In the genomic region with DNA sequence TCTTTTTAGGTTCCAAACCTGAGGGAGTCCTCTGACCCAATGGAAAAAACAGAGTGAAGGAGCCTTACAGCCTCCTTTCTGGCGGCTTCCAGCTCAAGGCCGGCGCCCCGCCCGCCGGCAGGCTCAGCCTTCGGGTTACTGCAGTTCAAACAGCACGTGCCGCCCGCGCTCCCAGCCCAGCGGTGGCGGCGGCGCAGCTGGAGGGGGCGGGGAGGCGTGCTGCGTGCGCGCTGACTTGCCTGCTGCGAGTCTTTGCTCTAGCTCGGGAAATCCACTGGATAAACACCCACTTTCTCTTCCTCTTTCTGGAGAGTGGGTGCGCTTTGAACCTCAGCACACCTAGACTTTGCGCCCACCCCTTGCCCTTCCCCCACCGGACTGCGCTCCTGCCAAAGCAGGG, we compare ENCODE assay signal across 8 mouse cellular contexts. TPM values are rescaled to one million over a fixed set of nuclear protein-coding genes. Genes with fewer than 3 reads are reported as not detected.
DNase-seq lines count a peak whose midpoint lies in the region; ATAC-seq and TF ChIP-seq lines count a peak whose summit lies in the region.

No protein-coding gene starts in this region.

- peaks cover 2 to 15% of the 10 kb centered on the region in 2 experiments; a peak in 2 of 4 replicates for H3K4me1 ChIP-seq in ES-E14 (ENCODE audit: control insufficient read depth in 2 of 2, insufficient read depth in 2 of 2, low read length in 2 of 2, poor library complexity in 1 of 2)
- H3K4me1 ChIP-seq in brown adipose tissue, adult 24 weeks (ENCODE audit: control insufficient read depth, insufficient read depth, insufficient read length, low read length): peaks cover 14% of the 10 kb centered on the region; the same call in 1 of the 2 replicates
- peaks cover 44% of the 10 kb centered on the region for H3K4me1 ChIP-seq in hindbrain, embryonic 16.5 days (ENCODE audit: control insufficient read depth, insufficient read depth, low read depth, low read length)
- H3K4me1 ChIP-seq in limb, embryonic 12.5 days (replicated peaks): peaks cover 74% of the 10 kb centered on the region
- peaks cover 39% of the 10 kb centered on the region for H3K4me1 ChIP-seq in midbrain, embryonic 11.5 days (ENCODE audit: control insufficient read depth, insufficient read depth, low read length)
- H3K4me1 ChIP-seq in stomach, postnatal 0 days (replicated peaks; ENCODE audit: control insufficient read depth, insufficient read depth): peaks cover 22% of the 10 kb centered on the region

- H3K4me3 ChIP-seq in ES-E14 (ENCODE audit: insufficient read depth in 1 of 2, low read depth in 1 of 2, low read length in 2 of 2, poor library complexity in 1 of 2, severe bottlenecking in 1 of 2): peak overlapping the region; percentile 22 to 31; a peak in 2 of 4 replicates
- H3K4me3 ChIP-seq in brown adipose tissue, adult 24 weeks (ENCODE audit: insufficient read depth, low read depth, low read length): peak overlapping the region; percentile 62
- peak overlapping the region; percentile 53 for H3K4me3 ChIP-seq in hindbrain, embryonic 16.5 days (ENCODE audit: low read length)
- H3K4me3 ChIP-seq in limb, embryonic 12.5 days (replicated peaks): peak overlapping the region; percentile 76
- peak overlapping the region; percentile 9; the same call in 1 of the 2 replicates for H3K4me3 ChIP-seq in midbrain, embryonic 11.5 days (ENCODE audit: low read depth, low read length)
- peak overlapping the region; percentile 45 for H3K4me3 ChIP-seq in stomach, postnatal 0 days (ENCODE audit: low read depth, low read length)

- intact Hi-C loops in gastrocnemius, postnatal 14 days (cut with DNase I; ENCODE audit: low total_unique reads): loop anchor here (5.0 kb wide), 1 partner anchor 486 kb away; no protein-coding TSS in a partner anchor

- WGBS in hindbrain, embryonic 16.5 days: under 1% methylated on average over 26 of the region's 26 CpGs
- under 1% methylated on average over 26 of the region's 26 CpGs for WGBS in limb, embryonic 12.5 days
- WGBS in midbrain, embryonic 11.5 days: under 1% methylated on average over 25 of the region's 26 CpGs
- WGBS in stomach, postnatal 0 days: 0% methylated on average over 25 of the region's 26 CpGs

- TF ChIP-seq CTCF in stomach, postnatal 0 days (IDR thresholded peaks at IDR 0.05; ENCODE audit: low read depth): no peak; the same call in 1 of the 2 replicates

- H3K9ac ChIP-seq in ES-E14 (ENCODE audit: insufficient read depth, low read depth, low read length, poor library complexity, severe bottlenecking): no peak overlapping the region
- peak overlapping the region; percentile 49 for H3K9ac ChIP-seq in hindbrain, embryonic 16.5 days (ENCODE audit: low read depth, low read length)
- H3K9ac ChIP-seq in limb, embryonic 12.5 days (replicated peaks): peak overlapping the region; percentile 93
- H3K9ac ChIP-seq in midbrain, embryonic 11.5 days (ENCODE audit: low read length): no peak overlapping the region
- 0 out of 2 replicates have a peak overlapping the region, but pooled peaks have one; percentile 8 for H3K9ac ChIP-seq in stomach, postnatal 0 days (ENCODE audit: low read length)

- peak; percentile 27 for TF ChIP-seq EP300 in stomach, postnatal 0 days (optimal IDR thresholded peaks at IDR 0.05)

- ATAC-seq in hindbrain, embryonic 16.5 days: 0 out of 2 replicates have a peak, but pooled peaks have one; percentile 16
- ATAC-seq in limb, embryonic 12.5 days (ENCODE audit: insufficient number of reproducible peaks, insufficient read depth, low FRiP score, low TSS enrichment, low read depth): peak; percentile 5; the same call in 1 of the 2 replicates
- ATAC-seq in midbrain, embryonic 11.5 days (ENCODE audit: low FRiP score): peak; percentile 57
- peak; percentile 76 for ATAC-seq in stomach, postnatal 0 days (ENCODE audit: low FRiP score, low TSS enrichment)

- DNase-seq in ES-E14 (ENCODE audit: low read depth, low spot score): no peak
- DNase-seq in gastrocnemius, postnatal 14 days: peak; percentile 85
- DNase-seq in midbrain, embryonic 11.5 days (ENCODE audit: low spot score, missing footprints): peak; percentile 96
- DNase-seq in stomach, postnatal 0 days (ENCODE audit: low spot score): peak; percentile 88
- DNase-seq in cerebellum, adult 8-10 months: no peak

- H3K27me3 ChIP-seq in hindbrain, embryonic 16.5 days (replicated peaks; ENCODE audit: control insufficient read depth, insufficient read depth, low read length): peaks cover 50% of the 10 kb centered on the region
- H3K27me3 ChIP-seq in limb, embryonic 12.5 days: peaks cover 30% of the 10 kb centered on the region; the same call in 1 of the 2 replicates
- H3K27me3 ChIP-seq in midbrain, embryonic 11.5 days (ENCODE audit: control insufficient read depth, insufficient read depth, low read length): peaks cover 93% of the 10 kb centered on the region
- peaks cover 11% of the 10 kb centered on the region; the same call in 1 of the 2 replicates for H3K27me3 ChIP-seq in stomach, postnatal 0 days (ENCODE audit: control insufficient read depth, insufficient read depth, low read length)

- no peak overlapping the region for H3K27ac ChIP-seq in ES-E14 (ENCODE audit: insufficient read depth, low read depth, low read length, poor library complexity, severe bottlenecking)
- no peak overlapping the region for H3K27ac ChIP-seq in brown adipose tissue, adult 24 weeks (replicated peaks; ENCODE audit: low read depth, low read length)
- peak overlapping the region; percentile 40; the same call in 1 of the 2 replicates for H3K27ac ChIP-seq in hindbrain, embryonic 16.5 days (ENCODE audit: low read depth, low read length)
- peak overlapping the region; percentile 97 for H3K27ac ChIP-seq in limb, embryonic 12.5 days
- no peak overlapping the region for H3K27ac ChIP-seq in midbrain, embryonic 11.5 days (ENCODE audit: low read depth, low read length)
- 0 out of 2 replicates have a peak overlapping the region, but pooled peaks have one; percentile 2 for H3K27ac ChIP-seq in stomach, postnatal 0 days (replicated peaks)

- H3K4me2 ChIP-seq in hindbrain, embryonic 16.5 days (ENCODE audit: low read length): peak overlapping the region; percentile 76
- peak overlapping the region; percentile 88 for H3K4me2 ChIP-seq in limb, embryonic 12.5 days
- H3K4me2 ChIP-seq in midbrain, embryonic 11.5 days: peak overlapping the region; percentile 35
- peak overlapping the region; percentile 87 for H3K4me2 ChIP-seq in stomach, postnatal 0 days (replicated peaks; ENCODE audit: low read depth)

- H3K9me3 ChIP-seq in ES-E14 (ENCODE audit: control insufficient read depth, insufficient read depth, low read depth, low read length): no peaks in the 10 kb centered on the region
- no peaks in the 10 kb centered on the region for H3K9me3 ChIP-seq in hindbrain, embryonic 16.5 days (ENCODE audit: control insufficient read depth, low read length)
- H3K9me3 ChIP-seq in limb, embryonic 12.5 days: no peaks in the 10 kb centered on the region
- H3K9me3 ChIP-seq in midbrain, embryonic 11.5 days (ENCODE audit: control insufficient read depth, low read length): no peaks in the 10 kb centered on the region
- H3K9me3 ChIP-seq in stomach, postnatal 0 days (ENCODE audit: control insufficient read depth, low read length): no peaks in the 10 kb centered on the region

- in situ Hi-C loops in ES-E14 (cut with MboI; ENCODE audit: low sequenced_read_pairs in 2 of 2, unreplicated experiment in 2 of 2): loop anchor here (5.0 to 25.0 kb wide), 6 partner anchors 489 to 1521 kb away; partner anchors contain the start of genes Vax2 (in 2 of the 2), Aup1 (in 1 of the 2), Dqx1 (in 1 of the 2) and Emx1 (in 1 of the 2)

- no peaks in the 10 kb centered on the region for H3K36me3 ChIP-seq in ES-E14 (ENCODE audit: control insufficient read depth, insufficient read depth, low read length, poor library complexity, severe bottlenecking)
- H3K36me3 ChIP-seq in hindbrain, embryonic 16.5 days (ENCODE audit: control insufficient read depth, insufficient read depth, low read length): no peaks in the 10 kb centered on the region
- H3K36me3 ChIP-seq in limb, embryonic 12.5 days: peaks cover 55% of the 10 kb centered on the region
- H3K36me3 ChIP-seq in midbrain, embryonic 11.5 days (ENCODE audit: control insufficient read depth, insufficient read depth, low read length): no peaks in the 10 kb centered on the region
- no peaks in the 10 kb centered on the region for H3K36me3 ChIP-seq in stomach, postnatal 0 days (ENCODE audit: control insufficient read depth, insufficient read depth, low read length)

TF ChIP-seq in ES-E14, 5 proteins besides CTCF, POLR2A, EP300 and RAD21:
- no peak for TF ChIP-seq ZNF384 (IDR thresholded peaks at IDR 0.05; ENCODE audit: low read depth, low read length)
- no peak for TF ChIP-seq CHD2 (IDR thresholded peaks at IDR 0.05; ENCODE audit: low read depth, low read length)
- TF ChIP-seq HCFC1 (IDR thresholded peaks at IDR 0.05; ENCODE audit: borderline replicate concordance, insufficient read depth, low read length): no peak
- TF ChIP-seq ZC3H11A (IDR thresholded peaks at IDR 0.05; ENCODE audit: borderline replicate concordance, low read depth, low read length): no peak
- no peak for TF ChIP-seq MAFK (IDR thresholded peaks at IDR 0.05; ENCODE audit: insufficient read depth, low read depth, low read length)

RNA-seq across cellular contexts. Expression of gene Cyp26b1, which starts 10.3 kb away (rescaled TPM):
- 0.48 and 0.54 TPM in 2 replicates for total RNA-seq in ES-E14 (2012; rRNA removed)
- polyA plus RNA-seq in brown adipose tissue, adult 24 weeks (2012; ENCODE audit: insufficient read depth, insufficient read length, missing spikeins): 0.67 and 1.1 TPM in 2 replicates
- total RNA-seq in gastrocnemius, postnatal 14 days (2021): 1 to 10 TPM; 1.1 to 2.5 TPM
- polyA plus RNA-seq in hindbrain, embryonic 16.5 days (2015; fragmentation: Nextera tagmentation; extraction: Ambion mirVana): 37.4 and 48.4 TPM in 2 replicates
- polyA plus RNA-seq in limb, embryonic 12.5 days (2016; fragmentation: Nextera tagmentation; extraction: Ambion mirVana): 44.8 and 45.4 TPM in 2 replicates
- polyA plus RNA-seq in midbrain, embryonic 11.5 days (2014; fragmentation: Nextera tagmentation; extraction: Ambion mirVana): 3.1 and 3.7 TPM in 2 replicates
- 5.8 and 6.4 TPM in 2 replicates for polyA plus RNA-seq in stomach, postnatal 0 days (2015; fragmentation: Nextera tagmentation; extraction: Ambion mirVana)

Comparison
In these comparisons a context has a peak if more than half of its experiments do, and no peak if none do; other contexts are left out.
1. DNase-seq: peak in gastrocnemius, postnatal 14 days (single experiment), midbrain, embryonic 11.5 days (single experiment) and stomach, postnatal 0 days (single experiment); none in ES-E14 (single experiment) and cerebellum, adult 8-10 months (single experiment).
2. H3K27ac ChIP-seq: peak in hindbrain, embryonic 16.5 days (single experiment), limb, embryonic 12.5 days (single experiment) and stomach, postnatal 0 days (single experiment); none in ES-E14 (single experiment), brown adipose tissue, adult 24 weeks (single experiment) and midbrain, embryonic 11.5 days (single experiment).
3. H3K4me3 ChIP-seq: peak in every context shown above with its lines; median percentile 76 in limb, embryonic 12.5 days; 62 in brown adipose tissue, adult 24 weeks; 53 in hindbrain, embryonic 16.5 days; 45 in stomach, postnatal 0 days; 26 in ES-E14; 9 in midbrain, embryonic 11.5 days.
4. H3K9ac ChIP-seq: peak in hindbrain, embryonic 16.5 days (single experiment), limb, embryonic 12.5 days (single experiment) and stomach, postnatal 0 days (single experiment); none in ES-E14 (single experiment) and midbrain, embryonic 11.5 days (single experiment).
5. ATAC-seq: peak in every context shown above with its lines; median percentile 76 in stomach, postnatal 0 days; 57 in midbrain, embryonic 11.5 days; 16 in hindbrain, embryonic 16.5 days; 5 in limb, embryonic 12.5 days.
6. H3K4me2 ChIP-seq: peak in every context shown above with its lines; median percentile 88 in limb, embryonic 12.5 days; 87 in stomach, postnatal 0 days; 76 in hindbrain, embryonic 16.5 days; 35 in midbrain, embryonic 11.5 days.